Mouse (Mus musculus) left cerebral cortex, adult 9 months (tissue): ENCODE measurements at regions not wholly inside any gene's neighbourhood (a gene's known extent, or its start where the extent isn't known, plus 50 kb on each side); places are given as distances from the start of the nearest gene placed in this dataset.

ENCODE experiments used
- DNase-seq, 2 experiments: peaks; one replicate each; pipeline ENCODE4 v3.0.0; 2022; ENCODE audit warnings: low spot score in 2 of 2

GRCm38 (mm10) chr3:56590071-56590470 lies 406.6 kb upstream of the Nbea start:
- peak in 1 of 2 experiments; percentile 14 for DNase-seq

GRCm38 (mm10) chr3:56575422-56575821 lies 391.9 kb upstream of the Nbea start:
- DNase-seq, result no peak

DNA sequence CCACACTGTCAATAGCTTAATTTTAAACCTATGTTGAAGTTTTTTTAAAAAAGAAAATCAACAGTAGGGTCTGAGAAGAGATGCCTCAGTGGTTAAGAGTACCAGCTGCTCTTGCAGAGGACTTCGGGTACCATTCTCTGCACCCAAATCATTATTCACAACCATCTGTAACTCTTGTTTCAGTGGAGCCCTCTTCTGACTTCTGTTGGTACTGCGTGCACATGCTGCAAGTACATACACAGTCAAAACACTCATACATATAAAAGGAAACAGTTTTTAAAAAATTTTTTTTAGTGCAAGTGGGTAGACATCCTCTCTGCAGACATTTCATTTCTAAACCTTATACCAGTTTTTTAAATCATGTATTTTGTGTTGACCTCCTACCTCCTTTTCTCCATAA lies 352.7 kb upstream of the Nbea start:
- no peak for DNase-seq

- DNase-seq, result no peak
Observed at GRCm38 (mm10) chr3:56504445-56504844, 320.9 kb upstream of the Nbea start.

- no peak for DNase-seq
Observed at GRCm38 (mm10) chr3:56499301-56499700, 315.8 kb upstream of the Nbea start.

DNA sequence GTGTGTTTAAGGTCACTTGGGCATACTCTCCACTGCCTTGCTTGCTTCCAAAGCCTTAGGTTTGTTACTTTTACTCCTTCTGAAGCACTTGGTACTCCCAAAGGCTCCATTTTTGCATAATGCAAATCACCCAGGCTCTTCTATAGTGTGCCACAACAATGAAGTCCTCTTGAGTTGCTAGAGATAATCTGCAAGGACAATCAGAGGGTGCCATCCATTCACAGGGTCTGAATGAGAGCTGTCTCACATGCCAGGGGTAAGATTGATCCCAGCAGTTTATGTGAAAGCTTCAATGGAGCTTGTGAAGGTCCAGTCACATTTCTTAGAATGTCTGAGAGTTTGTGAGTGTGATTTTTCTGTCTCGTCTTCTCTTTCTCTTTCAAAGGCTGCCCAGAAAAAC lies 310.4 kb upstream of the Nbea start:
- no peak for DNase-seq

- DNase-seq, result no peak
Observed at GRCm38 (mm10) chr3:56489154-56489553, 305.7 kb upstream of the Nbea start.

- DNase-seq, result peak in 1 of 2 experiments; percentile 19
Observed at GRCm38 (mm10) chr3:56485550-56486400, 302.3 kb upstream of the Nbea start.

DNA sequence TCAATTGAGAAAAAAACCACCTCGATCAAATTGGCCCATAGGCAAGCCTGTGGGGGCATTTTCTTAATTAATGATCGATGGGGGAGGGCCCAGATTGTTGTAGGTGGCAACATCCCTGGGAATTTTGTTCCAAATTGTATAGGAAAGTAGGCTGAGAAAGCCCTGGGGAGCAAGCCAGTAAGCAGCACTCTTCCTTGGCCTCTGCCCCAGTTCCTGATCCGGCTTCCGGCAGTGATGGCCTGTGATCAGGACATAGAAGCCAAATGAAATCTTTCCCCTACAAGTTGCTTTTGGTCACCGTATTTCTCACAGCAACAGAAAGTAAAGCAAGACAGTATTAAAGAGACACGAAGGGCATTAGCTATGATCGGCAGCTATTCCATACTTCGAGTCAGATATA lies 300.6 kb upstream of the Nbea start:
- DNase-seq, result no peak

DNA sequence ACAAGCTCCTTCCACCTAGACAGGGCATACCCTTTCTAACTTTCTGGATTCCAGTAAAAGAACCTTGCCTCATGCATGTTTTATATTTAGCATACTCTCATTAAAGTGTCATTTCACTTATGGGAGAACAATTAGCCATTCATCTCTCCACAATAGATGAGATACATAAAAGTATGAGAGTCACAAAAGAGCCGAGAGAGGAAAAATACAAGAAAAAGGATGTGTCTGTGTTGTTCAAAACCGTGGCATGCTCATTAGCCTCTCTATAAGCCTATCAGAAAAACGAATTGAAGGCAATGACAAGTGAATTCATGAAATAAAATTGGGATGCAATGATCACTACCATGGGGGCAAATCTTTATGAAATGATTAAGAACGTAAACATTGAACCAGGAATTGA lies 299.9 kb upstream of the Nbea start:
- DNase-seq, result no peak

GRCm38 (mm10) chr3:56479529-56479928 lies 296.0 kb upstream of the Nbea start:
- DNase-seq, result no peak

DNA sequence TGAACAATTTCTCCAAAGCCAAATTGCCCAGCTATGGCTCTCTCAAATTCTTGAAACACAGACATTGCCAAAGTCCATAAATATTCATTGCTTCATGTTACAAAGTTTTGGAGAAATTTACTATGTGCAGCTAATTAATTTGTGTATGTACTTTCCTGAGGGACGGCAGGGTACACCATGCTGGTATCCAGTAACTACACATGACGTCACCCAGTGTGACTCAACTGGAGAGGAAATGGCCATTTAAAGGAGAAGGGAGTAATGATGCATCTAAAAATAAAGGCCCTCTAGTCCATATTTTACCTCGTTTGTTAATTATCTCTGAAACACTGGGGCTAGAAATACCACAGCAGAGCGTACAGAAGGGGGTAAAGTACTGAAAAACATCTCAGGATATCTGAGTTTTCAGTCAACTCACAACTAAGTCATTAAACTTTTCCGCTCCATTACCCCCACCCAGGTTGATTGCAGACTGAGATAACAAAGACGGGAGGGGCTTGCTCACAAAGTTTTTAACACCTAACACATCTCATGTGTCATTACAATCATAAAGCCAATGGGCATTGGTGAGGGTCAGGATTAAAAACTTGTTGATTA lies 295.1 kb upstream of the Nbea start:
- no peak for DNase-seq

GRCm38 (mm10) chr3:56475529-56476527 lies 292.3 kb upstream of the Nbea start:
- DNase-seq, result peak in 1 of 2 experiments; percentile 64

DNA sequence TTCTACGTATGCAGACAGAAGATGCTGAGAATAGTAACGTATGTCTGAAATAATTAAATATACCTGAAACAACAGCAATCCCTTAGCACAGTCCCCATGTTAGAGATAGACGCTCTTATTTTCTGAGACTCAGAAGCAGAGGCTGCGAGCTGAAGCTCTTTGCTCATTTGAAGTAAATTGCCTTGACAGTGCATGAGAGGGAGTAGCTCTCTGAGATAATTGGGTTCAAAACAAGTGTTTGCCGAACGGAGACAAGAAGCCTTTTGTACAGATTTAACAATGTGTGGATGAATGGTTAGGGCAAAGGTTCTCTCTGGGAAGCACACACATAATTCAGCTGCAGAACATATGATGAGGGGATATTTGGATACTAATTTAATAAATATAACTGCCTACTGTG lies 289.1 kb upstream of the Nbea start:
- no peak for DNase-seq

DNA sequence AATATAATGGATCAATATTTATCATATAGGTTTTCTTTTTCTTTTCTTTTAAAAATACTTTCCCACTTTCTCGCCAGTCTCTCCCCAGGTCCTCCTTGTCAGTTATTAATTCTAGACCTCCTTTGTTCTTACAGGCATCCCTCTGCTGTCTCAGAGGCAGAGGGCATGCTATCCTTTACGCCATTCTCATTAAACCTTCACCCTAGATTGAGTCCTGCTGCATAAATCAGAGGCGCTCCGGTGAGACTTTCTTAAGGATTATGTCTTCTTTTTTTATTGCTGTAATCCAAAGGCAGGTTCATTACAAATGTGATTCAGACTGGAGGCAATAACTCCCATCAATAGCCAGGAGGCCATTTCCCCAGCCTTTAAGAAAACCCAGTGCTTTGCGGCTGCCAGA lies 288.3 kb upstream of the Nbea start:
- DNase-seq, result no peak

- no peak for DNase-seq
Observed at GRCm38 (mm10) chr3:56471185-56471584, 287.7 kb upstream of the Nbea start.

DNA sequence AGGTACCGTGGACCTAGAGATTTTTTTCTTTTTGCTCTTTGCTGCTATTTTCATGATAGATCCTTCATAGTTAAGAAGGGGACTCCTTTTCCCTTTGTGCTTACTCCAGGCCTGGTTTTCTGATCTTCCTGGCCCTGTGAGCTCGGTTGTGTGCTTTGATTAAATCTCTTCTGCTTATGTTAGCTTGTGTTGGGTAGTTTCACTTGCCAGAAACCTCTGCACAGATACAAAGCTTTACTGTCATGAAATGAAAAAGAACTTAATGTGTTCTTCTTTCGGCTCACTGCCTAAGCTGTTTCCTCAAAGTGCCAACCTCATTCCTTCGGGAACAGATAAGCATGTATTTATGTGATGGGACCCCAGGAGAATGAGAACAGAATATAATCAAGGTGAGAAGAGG lies 274.1 kb upstream of the Nbea start:
- no peak for DNase-seq

GRCm38 (mm10) chr3:56456317-56456716 lies 272.8 kb upstream of the Nbea start:
- no peak for DNase-seq

GRCm38 (mm10) chr3:56438900-56439299 lies 255.4 kb upstream of the Nbea start:
- DNase-seq, result no peak

DNA sequence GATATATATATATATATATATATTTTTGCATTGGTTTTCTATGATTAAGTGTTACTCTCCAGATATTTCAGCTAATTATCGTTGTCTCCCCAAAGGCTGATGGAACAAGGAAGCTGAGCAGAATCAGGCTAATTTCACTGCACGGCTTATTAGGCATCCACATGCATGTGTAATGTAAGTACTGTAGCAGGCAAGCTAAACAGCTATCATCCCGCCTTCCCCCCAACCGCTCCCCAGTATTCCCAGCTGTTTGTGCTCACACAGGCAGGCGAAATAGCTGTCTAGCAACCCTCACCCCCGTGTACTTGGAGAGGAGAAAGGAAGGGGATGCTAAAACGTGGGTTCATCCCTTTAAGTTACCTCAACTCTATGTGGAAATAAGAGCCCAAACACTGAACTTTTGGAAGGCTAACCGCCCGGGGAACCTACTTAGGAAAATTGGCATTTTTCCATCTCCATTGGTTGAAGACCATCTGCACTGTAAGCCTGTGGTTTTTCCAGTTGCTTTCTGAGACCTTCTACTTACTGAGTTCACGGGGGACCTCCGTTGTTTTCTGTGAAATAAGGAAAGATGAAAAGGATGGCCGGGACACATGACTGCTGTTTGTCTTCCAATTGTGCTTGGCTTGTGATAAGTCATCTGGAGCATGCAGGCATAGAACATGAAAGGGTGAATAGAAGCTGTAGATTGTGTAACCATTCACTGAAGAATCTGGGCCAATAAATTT lies 254.7 kb upstream of the Nbea start:
- DNase-seq, result no peak

DNA sequence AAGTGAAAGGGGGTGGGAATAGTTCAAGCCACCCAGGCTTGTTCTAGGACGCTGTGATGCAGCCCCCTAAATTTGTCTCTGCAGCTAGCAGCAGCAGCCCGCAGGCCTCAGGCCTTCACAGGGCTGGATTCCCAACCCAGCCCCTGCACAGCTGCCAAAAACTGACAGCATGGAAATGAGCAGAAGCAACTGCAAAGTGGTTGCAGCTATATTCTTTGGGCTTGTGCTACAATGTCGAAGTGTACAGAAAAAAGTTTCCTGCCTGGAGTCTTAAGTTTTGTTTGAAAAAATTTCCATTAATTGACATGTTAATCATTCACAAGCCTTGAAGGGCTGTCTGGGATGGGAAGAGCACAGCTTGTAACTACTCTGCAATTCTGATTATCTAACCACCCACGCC lies 253.6 kb upstream of the Nbea start:
- peak in 1 of 2 experiments; percentile 31 for DNase-seq

GRCm38 (mm10) chr3:56433495-56433894 lies 250.0 kb upstream of the Nbea start:
- no peak for DNase-seq
